Mouse (Mus musculus) cerebellum, adult 9-11 months (tissue): ENCODE data around the gene Coro1b.
A peak's percentile ranks its signal among the peaks of the same experiment; 100 is the strongest.

ENCODE experiments used
- DNase-seq: peaks from one replicate; pipeline ENCODE4 v3.0.0; 2022

Gene Coro1b

GRCm38 (mm10) chr19:4148491-4148806, at the start of gene Coro1b:
TSS of gene Coro1b (plus strand) at chr19:4148619.
- peak; percentile 96 for DNase-seq

GRCm38 (mm10) chr19:4099056-4099455, 49.4 kb upstream of the Coro1b start:
- peak; percentile 94 for DNase-seq

- peak; percentile 84 for DNase-seq
These were observed 48.3 kb upstream of the Coro1b start, which contains the start of gene Pitpnm1 for GRCm38 (mm10) chr19:4099837-4100717. TSS of gene Pitpnm1 (plus strand) at chr19:4099998.

GRCm38 (mm10) chr19:4100718-4101261, 47.6 kb upstream of the Coro1b start:
- peak; percentile 88 for DNase-seq

GRCm38 (mm10) chr19:4101466-4101865, 47.0 kb upstream of the Coro1b start:
- DNase-seq, result no peak

GRCm38 (mm10) chr19:4102049-4102448, 46.4 kb upstream of the Coro1b start:
- peak; percentile 58 for DNase-seq

- DNase-seq, result peak; percentile 86
These were observed 45.8 kb upstream of the Coro1b start for GRCm38 (mm10) chr19:4102626-4103025.

GRCm38 (mm10) chr19:4103294-4103693, 45.1 kb upstream of the Coro1b start:
- DNase-seq, result peak; percentile 60

GRCm38 (mm10) chr19:4103792-4104191, 44.6 kb upstream of the Coro1b start:
- DNase-seq, result no peak

- peak; percentile 58 for DNase-seq
These were observed 43.7 kb upstream of the Coro1b start for GRCm38 (mm10) chr19:4104675-4105194.

GRCm38 (mm10) chr19:4106654-4107053, 41.8 kb upstream of the Coro1b start:
- no peak for DNase-seq

GRCm38 (mm10) chr19:4108535-4108934, 39.9 kb upstream of the Coro1b start:
- DNase-seq, result no peak

- peak; percentile 56 for DNase-seq
These were observed 36.1 kb upstream of the Coro1b start for GRCm38 (mm10) chr19:4112063-4112960.

GRCm38 (mm10) chr19:4113186-4113805, 35.1 kb upstream of the Coro1b start:
- peak; percentile 95 for DNase-seq

GRCm38 (mm10) chr19:4113806-4114230, 34.6 kb upstream of the Coro1b start:
- no peak for DNase-seq

- peak; percentile 50 for DNase-seq
These were observed 33.9 kb upstream of the Coro1b start for GRCm38 (mm10) chr19:4114551-4114950.

GRCm38 (mm10) chr19:4115144-4115543, 33.3 kb upstream of the Coro1b start:
- DNase-seq, result peak; percentile 63

- peak; percentile 50 for DNase-seq
These were observed 32.6 kb upstream of the Coro1b start for GRCm38 (mm10) chr19:4115816-4116215.

GRCm38 (mm10) chr19:4117006-4117405, 31.4 kb upstream of the Coro1b start:
- no peak for DNase-seq

- DNase-seq, result no peak
These were observed 30.1 kb upstream of the Coro1b start for GRCm38 (mm10) chr19:4118350-4118749.

GRCm38 (mm10) chr19:4119716-4120487, 28.5 kb upstream of the Coro1b start:
- DNase-seq, result peak; percentile 57

- DNase-seq, result peak; percentile 62
These were observed 27.9 kb upstream of the Coro1b start for GRCm38 (mm10) chr19:4120496-4120895.
